Mouse (Mus musculus) right cerebral cortex, postnatal 25 days (tissue): Measurements from ENCODE around the gene Zeb2.

ENCODE experiments used
- DNase-seq: peaks from one replicate; pipeline ENCODE4 v3.0.0; 2022

Zeb2 gene

DNA sequence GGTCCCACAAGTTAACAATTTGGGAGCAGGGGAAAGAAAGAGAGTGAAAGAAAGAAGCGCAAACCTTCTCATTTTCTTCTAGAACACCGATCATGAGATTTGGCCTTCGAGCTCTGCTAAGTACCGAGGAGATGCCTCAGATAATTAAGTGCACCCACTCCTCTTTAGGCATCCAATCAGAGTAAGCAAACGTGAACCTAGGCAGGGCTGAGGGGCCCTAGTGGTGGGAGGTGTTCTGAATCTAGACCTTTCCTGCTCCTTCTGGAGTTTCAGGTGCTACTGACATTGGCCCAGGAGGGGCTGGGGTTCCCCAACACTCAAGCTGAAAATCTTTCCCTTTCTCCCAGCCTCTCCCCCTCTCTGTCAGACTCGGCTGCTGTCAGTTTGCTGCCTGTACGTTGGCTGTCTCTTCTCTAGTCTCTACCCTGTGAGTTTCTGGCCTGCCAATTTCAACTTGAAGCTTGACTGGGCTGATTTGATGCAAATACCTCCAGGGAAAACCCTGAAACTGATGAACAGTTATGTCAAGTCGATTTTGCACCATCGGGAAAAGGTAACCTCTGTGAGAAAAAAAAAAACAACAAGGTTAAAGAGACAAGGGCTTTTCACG, 20.5 kb downstream of the Zeb2 start:
- peak; percentile 43 for DNase-seq

DNA sequence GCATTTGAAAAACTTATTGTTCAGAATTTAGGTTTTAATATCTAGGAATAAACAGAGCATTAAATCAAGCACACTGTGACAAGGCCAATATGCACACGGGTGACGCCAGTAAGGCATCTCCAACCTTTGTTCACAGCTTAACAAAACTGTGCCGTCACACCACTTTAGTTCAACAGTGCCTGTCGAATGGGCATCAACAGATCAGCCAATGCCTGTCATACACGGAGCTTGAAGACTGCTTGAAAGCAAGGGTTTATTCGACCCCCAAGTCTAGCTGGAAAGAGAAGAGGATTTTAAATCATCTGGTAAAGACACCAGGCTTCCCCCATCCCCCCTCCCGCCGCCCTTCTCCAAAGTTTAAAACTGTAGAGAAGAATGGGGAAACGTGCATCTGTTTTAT, 21.4 kb downstream of the Zeb2 start:
- DNase-seq, result no peak

DNA sequence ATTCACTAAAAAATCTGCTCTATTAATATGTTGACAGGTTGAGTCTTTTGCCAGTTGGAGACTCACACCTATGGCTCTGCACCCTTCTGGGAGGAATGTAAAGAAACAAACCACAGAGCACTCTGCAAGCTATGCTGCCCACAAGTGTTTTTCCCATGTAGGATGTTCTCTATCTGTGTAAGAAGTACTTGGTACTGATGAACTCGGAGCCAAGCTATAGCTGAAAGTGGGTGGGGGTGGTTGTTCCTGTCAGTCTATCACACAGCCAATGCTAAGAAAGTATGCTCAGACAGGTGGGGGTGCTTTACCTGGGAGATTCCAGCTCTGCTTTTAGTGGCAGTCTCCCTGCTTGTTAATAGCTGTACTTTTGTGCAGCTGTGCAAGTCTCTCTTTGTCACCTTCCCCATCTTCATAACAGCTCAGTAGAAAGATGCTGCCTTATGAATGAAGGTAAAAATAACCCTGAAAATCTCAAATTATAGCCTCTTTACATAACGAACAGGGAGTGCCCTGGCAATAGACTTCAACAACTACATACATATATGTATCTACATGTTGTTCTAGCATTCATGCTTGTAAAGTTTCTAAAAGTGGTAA, 22.7 kb downstream of the Zeb2 start:
- DNase-seq, result peak; percentile 3

DNA sequence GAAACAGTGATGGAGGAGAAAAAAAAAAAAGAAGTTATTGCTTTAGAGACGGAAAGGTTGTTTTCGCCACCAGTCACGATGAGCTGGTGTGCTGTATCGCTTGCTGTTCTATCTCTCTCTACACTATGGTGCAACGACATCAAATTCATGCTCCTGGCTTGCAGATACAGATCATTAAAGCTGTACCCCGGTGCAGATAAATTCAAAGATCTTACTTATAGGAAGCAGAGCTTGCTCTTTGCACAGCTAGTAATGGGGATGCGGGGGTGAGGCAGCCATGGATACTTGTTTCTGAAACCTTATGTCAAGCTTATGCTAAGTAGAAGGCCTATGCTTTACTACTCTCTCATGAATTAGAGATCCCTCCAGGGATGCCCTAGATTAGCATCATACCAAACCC, 23.7 kb downstream of the Zeb2 start:
- DNase-seq, result no peak

DNA sequence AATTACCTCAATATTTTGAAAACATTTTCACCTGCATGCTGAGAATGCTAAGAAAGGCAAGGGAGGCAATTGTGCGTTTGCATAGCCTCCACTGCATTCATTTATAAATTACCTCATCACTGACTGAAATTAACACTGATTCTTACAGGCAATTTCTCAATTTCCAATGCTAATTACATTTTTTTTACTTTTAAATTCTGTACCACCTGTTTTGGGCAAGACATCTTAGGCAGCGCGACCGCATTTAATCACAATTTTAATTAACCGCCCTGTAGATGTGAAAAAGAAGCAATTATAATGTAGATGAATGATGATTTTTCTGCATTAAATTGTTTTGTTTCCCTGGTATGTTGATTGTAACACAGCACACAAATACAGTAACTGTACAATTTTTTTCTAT, 24.5 kb downstream of the Zeb2 start:
- no peak for DNase-seq

DNA sequence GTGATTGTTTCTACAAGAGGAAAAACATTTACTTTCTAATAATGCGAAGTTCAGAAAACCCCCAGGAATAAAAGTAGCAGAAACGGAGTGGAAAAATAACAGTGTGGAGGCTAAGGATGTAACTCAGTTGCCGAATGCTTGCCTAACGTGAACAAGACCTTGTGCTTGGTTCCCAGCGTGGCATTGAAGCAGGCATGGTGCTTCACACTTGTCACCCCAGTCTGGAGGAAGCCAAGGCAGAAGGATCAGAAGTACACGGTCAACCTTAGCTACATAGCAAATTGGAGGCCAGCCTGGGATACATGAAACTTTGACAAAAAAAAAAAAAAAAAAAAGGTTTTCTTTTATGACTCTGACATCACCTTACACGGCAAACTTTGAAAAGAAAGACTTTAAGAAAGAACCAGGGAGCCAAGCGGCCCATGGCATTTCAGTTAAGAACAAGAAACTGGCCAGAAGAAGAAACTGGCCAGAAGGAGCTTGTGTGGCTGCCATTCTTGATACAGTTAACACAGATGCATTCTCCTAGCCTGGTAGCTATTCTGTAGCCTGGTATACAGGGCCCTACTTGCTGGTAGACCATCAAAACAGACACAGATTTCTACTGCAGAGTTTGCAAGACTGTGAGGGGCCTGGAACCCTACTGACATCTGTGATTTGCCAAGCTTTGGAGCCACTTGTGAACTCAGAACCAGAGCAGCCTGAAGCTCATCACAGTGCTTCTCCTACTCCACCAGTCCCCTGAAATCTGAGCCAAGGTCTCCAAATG, 26.5 kb downstream of the Zeb2 start:
- no peak for DNase-seq

DNA sequence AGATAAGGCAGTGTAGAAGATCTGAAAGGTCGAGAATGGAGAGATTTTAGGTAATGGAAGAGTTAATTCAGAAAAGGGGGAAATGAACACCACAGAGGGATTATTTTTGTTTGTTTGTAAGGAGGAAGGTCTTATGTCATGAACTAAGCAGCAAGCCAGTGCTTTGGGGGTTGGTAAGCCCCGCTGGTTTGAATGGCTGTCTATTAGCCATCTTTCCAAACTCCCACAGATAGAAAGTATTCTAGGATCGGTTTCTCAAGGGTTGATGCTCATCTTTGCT, 28.0 kb downstream of the Zeb2 start:
- no peak for DNase-seq

DNA sequence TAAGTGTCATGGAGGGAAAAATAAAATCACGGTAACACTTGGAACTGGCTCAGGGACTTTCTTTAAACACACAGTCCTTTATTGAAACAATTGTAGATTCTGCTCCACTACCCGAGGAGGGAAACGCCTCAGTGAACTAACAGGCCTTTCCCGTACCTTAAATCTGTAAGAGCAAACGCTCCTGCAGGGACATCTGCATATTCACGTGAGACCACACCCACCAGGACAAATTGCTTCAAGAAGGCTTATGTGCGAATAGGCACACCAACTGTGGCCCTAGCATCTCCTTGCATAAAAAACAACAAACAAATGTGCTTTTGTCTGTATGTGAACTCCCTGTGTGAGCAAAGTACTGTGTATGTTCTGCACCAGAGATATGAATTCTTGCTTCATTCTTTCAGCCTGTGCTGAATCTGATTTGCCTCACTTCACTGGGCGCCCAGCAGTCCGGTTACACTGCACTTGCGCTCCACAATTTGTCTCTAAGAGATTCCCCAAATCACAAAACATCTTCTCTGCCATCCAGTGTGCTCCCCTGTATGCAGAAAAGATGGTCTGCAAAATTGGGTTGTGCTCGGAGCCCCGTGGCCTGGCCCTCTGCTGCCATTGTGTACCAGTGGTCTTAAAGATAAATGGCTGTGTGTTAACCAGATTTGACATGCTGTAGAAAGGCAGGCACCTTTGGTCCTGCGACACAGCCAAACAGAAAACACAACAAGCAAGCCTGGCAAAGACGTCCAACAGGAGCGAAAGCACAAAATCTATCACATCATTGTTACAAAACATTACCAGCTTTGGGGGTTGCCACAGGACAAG, 28.6 kb downstream of the Zeb2 start:
- DNase-seq, result no peak

DNA sequence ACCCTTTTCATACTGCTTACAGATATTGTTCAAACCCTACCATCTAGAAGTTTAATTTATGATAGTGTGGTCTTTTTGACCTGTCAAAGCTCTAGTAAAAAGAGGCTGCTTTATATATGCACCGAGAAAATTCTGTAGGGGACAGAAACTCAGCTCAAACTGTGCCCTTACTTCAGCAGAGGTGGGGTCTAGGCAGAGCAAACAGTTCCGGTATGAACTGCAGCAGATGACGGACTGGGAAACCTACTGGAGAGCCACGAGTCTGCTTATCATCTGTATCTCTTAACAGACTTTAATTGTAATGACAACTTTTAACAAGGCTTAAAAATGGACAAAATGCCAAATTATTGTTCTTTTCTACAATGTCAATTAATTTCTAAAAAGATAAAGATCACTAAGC, 30.0 kb downstream of the Zeb2 start:
- no peak for DNase-seq

DNA sequence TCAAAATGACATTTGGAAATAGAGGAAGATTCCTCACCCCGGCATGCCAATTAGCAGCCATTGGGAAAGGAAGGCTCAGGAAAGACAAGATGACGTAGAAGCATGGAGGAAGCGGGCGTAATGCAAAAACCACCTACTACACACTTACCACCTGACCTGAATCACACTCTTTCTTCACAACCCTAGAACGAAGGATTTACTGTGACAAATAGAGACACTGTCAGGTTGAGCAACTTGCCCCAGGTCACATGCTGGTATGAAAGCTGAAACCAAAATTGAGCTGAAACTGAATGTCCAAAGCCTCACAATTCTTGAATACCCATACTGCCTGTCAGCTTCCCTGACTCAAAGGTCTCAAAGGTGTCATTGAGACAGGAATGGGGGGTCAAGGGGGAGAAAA, 31.5 kb downstream of the Zeb2 start:
- DNase-seq, result no peak

DNA sequence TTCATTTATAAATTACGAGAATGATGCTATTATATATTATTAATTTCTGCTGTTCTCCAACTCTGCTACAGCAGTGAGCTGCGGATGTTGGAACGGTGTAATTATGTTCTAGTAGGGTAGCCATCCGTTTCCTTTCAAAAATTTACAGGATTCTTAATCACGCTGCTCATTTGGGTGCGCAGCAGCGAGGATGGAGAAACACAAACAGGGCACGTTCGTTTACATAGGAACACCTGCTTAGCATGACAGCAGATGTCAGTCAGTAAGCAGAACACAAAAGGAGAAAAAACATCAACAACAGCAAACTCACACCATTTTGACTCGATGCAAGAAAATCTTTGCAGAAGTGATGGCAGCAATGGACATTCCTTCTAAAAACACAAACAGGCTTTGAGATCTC, 34.2 kb downstream of the Zeb2 start:
- no peak for DNase-seq

DNA sequence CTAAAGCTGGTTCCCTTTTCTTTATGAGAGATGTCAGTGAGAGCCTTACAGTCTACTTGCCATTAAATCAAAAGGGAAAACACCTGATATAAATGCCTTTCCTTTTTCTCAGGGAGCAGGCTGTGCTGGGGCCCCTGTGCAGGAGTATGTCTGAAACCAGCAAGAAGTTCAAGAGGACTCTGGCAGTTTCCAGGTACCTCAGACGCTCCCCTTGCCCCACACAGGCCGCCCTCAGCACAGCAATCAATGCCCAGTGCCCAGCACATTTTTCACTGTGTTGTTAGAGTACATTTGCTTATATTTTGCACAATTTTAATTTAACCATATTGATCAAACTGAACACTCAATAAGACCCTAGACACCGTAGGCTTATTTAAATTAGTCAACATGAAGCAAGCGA, 35.6 kb downstream of the Zeb2 start:
- DNase-seq, result no peak

DNA sequence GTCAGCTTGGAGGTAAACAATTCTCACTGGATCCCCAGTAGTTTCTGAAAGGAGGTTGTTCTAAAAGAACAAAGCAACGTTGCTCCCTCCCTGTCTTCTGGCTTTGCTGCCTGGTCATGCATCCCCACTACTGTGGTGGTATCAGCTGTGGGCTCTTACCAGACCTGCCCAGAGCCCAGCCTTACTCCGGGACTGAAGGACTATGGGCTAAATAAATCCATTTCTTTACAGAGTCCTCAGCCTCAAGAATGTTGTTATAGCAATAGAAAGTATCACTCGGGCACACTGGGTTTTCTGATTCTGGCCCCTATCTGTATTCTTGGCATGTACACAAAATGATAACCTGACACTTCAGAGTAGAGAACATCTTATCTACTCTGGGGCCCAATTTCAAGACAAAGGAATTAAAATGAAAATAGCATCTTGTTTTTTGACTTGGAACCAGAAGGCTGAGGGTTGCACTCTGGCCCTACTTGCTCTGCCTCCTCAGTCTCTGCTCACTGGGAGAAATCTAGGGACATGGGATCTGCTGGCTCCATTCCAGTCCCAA, 39.2 kb downstream of the Zeb2 start:
- DNase-seq, result no peak

DNA sequence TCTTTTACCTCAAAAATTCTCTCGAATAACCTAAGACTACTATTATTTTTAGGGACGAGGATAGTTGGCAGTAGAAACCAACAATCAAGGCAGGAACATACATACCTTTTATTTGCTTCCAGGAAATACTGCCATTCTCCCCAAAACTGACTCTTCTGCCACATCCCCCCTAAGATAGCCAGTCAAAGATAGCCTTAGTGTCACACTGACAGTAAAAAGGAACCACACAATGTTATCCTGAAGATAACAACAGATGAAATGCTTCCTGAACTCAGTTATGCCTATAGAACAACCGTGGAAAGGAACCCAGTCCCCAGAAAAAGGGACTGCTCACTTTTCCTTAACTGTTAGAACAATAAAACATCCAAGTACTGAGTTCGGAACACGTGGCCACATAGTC, 39.8 kb downstream of the Zeb2 start:
- no peak for DNase-seq

DNA sequence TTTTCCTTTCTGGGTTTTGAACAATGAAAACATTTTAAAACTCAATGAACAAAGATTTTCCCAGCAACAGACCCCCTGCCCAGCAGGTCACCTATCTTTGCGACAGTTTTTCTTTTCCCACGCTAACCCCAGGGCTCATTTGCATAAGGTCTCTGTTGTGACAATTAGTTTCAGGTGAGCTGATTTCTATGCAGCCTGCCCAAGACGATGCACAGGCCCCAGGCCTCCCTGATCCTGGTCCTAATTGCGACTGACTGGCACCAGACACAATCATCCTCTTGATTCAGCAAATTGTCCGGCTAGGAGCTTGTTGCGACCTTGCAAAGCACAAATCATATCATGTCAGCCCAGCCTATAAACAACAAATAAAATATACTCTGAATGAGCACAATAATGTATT, 44.2 kb downstream of the Zeb2 start:
- DNase-seq, result no peak

DNA sequence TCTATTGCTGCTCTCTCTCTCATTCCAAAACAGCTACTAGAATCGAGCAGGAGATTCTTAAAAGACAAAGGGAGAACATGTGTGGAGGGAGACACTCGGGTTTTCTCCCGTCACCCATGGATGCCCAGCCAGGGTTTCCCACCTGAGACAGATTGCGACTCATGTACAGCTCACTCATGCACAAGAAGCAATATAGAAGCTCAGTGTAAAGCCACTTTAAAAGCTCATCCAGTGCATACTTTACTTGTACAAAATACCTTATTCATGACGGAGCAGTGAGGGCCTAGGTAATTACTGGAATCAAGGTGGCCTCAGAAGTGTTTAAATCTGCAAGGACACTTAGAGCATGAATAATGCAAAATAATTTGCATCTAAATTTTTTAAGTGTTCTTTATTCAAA, 45.9 kb downstream of the Zeb2 start:
- no peak for DNase-seq

DNA sequence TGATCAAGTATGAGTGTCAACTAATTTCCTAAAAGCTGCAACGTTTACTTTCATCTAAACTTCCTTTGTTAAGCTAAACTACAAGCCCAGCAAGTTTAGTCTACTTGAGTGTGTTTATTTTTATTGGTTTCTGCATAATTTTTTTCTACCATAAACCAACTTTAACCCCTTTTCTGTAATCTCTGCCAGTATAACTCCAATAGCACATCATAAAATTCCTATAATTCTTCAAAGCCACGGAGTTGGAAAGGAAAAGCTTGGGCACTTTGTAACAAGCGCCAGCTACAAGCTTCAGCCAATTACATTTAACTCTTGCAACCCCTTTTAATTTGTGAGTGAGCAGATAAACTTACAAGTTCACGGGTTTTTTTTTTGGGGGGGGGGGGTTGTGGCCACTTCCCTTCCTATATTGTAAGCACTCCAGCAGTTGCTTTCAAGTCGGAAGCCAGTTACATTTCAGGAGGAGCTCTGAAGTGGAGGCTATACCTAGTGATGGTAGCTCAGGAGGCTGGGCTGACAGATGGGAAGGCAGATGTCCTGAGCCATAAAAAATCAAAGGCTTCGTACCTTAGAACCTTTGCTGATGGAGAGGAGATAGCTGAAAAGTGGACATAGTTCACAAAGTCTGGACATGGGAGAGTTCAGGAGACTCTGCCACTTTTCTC, 46.5 kb downstream of the Zeb2 start:
- no peak for DNase-seq

DNA sequence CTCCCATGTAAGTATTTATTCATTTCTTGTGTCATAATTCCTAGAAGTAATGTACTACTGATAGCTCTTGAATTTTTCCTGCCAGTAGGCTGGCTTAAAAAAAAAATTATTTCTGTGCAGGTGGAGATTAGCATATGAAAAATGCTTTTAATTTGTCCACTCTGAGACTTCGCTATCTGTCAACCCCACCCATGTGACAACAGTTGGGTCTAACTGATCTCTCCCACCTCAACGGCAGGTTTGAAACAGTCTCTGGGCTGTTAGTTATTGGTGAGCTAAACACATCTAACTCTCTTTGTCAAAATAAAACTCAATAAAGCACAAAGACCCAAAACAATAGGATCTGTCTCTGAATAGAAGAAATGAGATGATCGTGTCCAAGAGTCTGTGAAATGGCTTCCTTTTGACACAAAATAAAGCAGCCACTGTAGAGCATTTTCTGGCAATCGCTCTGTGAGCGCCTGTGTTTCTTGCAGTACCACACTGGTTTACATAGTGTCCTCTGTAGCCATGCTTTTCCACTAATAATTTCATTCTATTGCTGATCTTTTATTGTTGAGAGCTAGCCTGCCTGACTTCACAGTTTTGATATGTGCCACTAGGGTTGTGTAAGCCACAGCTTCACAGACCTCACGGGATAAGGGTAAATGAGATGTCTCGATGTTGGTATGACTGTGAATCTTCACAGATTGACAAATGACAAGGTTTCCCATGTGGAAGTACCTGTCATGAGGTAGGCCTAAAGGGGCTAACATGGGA, 48.2 kb downstream of the Zeb2 start:
- DNase-seq, result no peak

DNA sequence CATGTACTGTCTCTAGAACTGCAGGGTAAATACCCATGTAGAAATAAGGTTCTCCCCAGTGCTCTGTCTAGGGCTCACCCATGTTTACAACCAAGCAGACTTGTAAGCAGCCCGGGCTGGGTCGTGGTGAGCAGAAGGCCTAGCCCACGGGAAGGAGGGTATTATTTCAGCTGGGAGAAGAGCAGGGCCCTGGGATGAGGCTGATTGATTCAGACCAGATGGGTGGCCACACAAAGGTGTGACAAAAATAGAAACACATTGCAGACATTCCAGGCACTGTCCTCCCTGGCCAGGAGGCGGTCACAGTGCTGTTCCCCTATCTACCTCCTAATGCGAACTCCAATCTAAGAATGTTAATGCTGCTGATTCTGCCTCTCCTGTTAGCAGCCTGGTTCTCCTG, 50.1 kb downstream of the Zeb2 start:
- DNase-seq, result no peak

DNA sequence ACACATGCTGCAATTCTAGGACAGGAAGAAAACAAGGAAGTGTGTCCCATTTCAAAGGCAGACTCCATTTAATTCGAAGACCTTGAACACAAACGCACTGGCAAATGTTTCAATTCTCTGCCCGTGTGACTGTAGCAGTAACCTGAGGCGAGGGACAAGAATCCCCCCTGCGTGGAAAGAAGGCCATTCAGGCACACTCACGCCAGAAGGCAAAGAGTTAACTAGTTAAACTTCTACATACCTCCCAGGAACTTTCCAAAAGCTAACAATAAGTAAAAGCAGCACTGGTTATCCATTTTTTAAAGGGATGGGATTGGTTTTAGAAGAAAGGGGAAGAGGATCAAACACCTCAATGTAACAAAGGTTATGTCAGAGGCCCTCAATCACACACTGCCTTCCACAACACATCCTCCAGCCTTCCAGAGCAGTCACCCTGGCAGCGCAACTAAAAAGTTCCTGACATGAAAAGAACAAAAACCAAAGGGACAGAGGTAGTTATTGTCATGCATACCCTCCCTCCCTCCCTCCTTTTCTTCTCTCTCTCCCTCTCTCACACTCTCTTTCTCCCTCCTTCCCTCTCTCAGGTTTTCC, 53.8 kb downstream of the Zeb2 start:
- DNase-seq, result no peak

DNA sequence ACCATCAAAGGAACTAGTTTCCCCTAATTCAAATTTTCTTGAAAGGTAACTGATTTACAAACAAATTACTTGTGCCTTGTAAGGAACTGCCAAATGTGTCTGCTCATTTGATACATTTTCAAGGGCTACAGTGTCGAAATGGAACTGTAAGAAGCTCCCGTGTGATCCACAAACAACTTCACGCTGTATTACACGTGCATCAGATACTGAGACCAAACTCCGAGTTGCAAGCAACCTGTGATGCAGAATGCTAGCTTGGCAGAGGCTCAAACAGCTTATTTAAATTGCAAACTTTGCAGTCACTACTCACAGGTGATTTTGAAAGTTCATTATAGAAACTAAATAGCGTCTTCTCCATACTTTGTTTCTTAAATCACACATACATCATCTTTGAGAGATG, 55.1 kb downstream of the Zeb2 start:
- no peak for DNase-seq

DNA sequence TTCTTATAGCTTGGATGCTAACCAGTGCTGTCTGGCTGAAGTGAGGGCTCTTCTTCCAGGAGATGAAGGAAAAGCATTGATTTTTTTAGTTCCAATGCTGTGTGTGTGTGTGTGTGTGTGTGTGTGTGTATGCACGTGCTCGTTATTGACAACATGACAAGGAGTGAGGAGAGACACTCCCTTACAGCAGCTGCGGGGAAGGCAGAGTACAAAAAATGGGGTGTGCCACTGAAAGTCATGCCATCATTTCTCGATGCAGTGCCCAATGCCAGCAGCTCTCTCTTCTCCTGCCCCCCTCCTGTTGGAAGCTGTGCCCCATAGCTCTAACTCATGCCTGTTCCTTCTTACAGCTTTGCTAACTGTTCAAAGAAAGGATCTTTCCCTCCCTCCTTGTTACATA, 56.4 kb downstream of the Zeb2 start:
- DNase-seq, result no peak
